Mouse (Mus musculus) MEL (cell line): ENCODE measurements around the gene Nfat5.

Source experiments
- BHLHE40 ChIP-seq: IDR thresholded peaks from 2 replicates; pipeline ENCODE4 v1.6.1; 2012; ENCODE audit warnings: low read depth, mild to moderate bottlenecking, inconsistent platforms, low read length, improper control_type of control experiment, borderline replicate concordance
- CTCF ChIP-seq, 3 experiments: IDR thresholded peaks in 2 of 3; conservative IDR thresholded peaks in 1 of 3; 2 replicates each; pipeline ENCODE4 v1.5.1; 2011 to 2012; ENCODE audit warnings: low read length in 3 of 3, low read depth in 2 of 3, mild to moderate bottlenecking in 2 of 3, improper control_type of control experiment in 1 of 3, inconsistent platforms in 1 of 3, mixed read lengths in 1 of 3, moderate library complexity in 1 of 3; ENCODE audit not compliant: control insufficient read depth in 1 of 3, insufficient read depth in 1 of 3, poor library complexity in 1 of 3, severe bottlenecking in 1 of 3
- POLR2AphosphoS2 ChIP-seq: IDR thresholded peaks from 2 replicates; pipeline ENCODE4 v1.6.1; 2011; ENCODE audit warnings: low read length, improper control_type of control experiment
- ZKSCAN1 ChIP-seq: IDR thresholded peaks from 2 replicates; pipeline ENCODE4 v1.6.1; 2012; ENCODE audit warnings: low read depth, mild to moderate bottlenecking, inconsistent platforms, low read length, improper control_type of control experiment, moderate library complexity

- TF ChIP-seq CTCF (IDR thresholded peaks at IDR 0.05 in 2 of 3, conservative IDR thresholded peaks at IDR 0.05 in 1 of 3; ENCODE audit: control insufficient read depth in 1 of 3, insufficient read depth in 1 of 3, low read depth in 2 of 3, low read length in 3 of 3, poor library complexity in 1 of 3, severe bottlenecking in 1 of 3) (no peak), BHLHE40 (no peak), ZKSCAN1 (no peak), POLR2AphosphoS2 (no peak)
Measured at GRCm38 (mm10) chr8:107269617-107270139, 23.6 kb upstream of the Nfat5 start.
